Mouse (Mus musculus) kidney, adult 18-20 months (tissue): ENCODE results near the gene Igsf9.

Experiments
- DNase-seq: peaks from one replicate; pipeline ENCODE4 v3.0.0; 2021

The Igsf9 gene

DNA sequence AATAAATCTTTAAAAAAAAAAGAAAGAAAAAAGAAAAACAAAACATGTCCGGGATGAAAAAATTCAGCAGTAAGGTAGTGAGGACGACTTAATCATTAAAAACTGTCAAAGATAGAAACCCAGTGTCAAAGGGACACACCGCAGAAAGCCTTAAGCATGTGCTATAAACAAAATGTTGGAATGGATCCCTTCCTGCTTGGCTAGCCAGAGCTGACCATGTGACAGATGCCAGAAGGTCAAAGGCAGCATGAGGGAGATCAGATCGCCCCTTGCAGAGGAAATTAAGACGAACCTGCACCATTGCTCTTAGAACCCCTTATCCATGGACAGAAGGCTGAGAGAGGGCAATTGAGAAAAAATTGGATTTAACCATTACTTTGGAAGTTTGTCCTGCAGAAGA, 12.2 kb upstream of the Igsf9 start:
- peak; percentile 35 for DNase-seq

DNA sequence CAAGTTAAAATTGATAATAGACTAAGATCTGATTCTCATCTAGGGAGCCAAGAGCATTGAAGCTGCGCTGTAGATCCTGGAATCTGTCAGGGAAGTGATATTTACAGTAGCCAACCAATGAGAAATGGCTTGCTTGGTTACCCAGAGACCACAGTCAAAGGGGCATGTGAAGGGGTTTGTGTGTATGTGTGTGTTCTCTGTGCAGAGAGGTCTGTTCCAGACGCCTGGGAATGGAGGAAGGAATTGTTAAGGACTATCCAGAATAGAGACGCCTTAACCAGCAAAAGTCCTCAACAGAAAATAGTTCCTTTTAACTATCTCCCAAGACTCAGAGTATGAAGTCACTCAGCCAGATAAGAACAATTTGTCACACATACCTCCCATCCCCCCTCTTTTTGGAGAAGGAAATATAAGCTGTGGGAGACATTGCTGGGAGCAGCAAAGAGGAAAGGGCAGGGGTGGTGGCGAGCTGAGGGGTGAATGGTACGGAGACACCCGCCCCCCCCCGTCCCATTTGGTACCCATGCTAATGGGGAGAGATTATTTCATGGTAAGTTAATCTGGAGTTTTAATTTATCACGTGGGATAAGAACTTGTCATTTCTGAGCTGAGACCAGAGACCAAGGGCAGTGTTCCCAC, 11.7 kb upstream of the Igsf9 start:
- no peak for DNase-seq

DNA sequence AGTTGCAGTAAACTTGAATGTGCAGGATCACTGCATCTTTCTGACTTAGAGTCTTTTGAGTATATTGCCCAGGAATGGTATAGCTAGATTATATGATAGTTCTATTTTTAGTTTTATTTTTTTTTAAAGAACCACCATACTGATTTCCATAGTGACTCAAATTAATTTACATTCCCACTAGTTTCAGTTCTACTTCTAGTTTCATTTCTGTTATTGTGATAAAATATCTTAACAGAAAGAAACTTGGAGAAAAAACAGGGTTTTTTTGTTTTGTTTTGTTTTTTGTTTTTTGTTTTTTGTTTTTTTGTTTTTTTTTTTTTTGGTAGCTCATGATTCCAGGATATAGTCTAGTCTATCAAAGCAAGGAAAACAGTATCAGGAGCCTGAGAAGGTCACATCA, 8.7 kb upstream of the Igsf9 start:
- no peak for DNase-seq

DNA sequence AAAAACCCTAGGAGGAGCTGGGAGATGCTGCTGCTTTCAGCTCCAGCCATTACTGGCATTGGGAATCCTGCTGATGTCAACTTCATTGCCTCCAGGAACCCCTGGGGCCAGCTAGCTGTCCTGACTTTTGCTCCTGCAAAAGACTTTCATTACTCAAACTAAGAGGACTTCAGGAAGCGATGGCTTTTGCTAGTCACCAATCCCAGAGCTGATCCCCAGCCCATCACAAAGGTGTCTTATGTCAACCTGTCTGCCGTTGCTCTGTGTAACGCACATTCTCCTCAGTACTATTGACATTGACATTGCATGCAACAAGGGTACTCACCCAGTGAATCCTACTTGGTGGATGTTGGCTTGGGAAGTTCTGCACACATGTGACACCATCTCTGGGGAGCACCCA, 7.4 kb upstream of the Igsf9 start:
- DNase-seq, result no peak

DNA sequence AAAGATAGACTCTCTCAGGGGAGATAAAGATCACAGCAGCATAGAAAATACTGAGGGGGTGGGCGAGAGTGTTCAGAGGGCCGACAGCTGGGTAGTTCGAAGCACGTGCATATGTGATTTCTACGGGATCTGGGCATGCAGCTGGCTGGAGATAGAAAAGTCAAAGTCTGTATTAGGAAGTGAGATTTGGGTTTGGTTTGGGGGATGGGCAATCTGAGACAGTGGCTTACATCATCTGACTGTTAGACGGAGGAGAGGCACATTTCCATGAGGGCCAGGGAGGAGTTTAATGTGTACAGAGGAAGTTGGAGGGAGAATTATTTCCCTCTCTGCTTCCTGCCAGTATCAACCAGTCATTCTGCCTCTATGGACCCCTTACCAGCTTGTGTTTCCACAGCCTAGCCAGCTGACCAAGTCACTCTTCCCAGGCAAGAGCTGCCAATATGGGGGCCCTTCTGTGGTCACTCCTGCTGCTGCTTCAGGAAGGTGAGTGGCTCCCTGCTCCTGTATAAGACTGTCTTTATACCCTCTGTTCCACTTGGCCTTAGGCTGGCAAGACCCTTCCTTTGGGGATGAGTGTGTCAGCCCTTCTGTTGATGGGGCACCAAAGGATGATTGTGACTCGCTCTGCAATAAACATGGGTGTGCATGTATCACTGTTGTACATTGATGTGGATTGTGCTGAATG, 6.4 kb upstream of the Igsf9 start, which contains the start of gene Slamf9:
TSS of gene Slamf9 (plus strand) at position 305 of the 688 bp plus-strand sequence.
- no peak for DNase-seq

DNA sequence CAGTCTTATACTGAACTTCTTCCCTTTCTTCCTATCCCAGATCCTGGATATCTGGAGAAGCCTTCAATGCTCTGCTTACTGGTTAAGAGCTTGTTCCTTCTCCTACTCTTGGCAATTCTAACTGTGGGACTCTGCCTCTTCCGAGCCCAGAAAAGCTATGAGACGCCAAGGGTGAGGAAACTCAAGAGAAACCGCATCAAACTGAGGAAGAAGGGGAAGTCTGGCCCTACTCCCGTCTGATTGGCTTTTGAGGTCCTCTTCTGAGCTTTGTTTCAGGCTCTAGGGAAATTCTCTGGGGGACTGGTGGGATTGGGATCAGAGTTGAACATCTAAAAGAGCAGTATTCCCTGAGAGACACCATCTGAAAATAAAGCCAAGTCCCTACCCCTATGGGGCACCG, 3.6 kb upstream of the Igsf9 start:
- DNase-seq, result no peak

DNA sequence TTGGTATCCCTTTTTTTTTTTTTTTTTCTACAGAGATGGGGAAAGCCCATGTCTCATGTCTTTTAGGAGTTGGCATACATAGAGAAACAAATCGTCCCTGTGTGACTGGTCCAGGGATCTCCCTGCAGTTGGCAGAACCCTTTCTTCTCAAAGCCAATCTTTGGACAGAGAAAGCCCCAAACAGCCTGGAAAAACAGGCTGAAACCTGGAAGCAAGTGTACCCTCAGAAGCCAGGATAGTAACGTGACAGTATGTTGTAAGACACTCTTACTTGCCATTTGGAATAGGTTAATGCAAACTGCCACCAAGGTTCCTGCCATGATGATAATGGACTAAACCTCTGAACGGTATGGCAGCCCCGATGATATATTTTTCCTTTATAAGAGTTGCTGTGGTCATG, 1.2 kb upstream of the Igsf9 start:
- DNase-seq, result no peak

DNA sequence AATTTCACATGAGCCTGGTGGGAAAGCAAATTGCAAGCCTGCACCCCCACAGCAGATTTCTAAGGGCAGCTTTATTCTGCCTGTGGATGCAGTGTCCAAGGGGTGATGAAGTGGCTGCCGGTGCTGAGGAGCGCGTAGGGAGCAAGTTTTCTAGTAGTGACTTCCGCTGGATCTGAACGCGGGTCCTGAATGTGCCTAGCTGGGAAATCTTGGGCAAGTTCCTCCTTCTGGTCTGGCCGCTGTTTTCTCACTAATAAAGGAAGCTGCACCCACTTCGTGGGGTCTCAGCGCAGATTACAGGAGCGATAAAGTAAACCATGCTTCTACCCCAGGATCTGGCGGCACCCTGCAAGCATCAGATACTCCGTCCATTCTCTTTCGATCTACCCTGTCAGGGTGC, 477 bp upstream of the Igsf9 start:
- no peak for DNase-seq

DNA sequence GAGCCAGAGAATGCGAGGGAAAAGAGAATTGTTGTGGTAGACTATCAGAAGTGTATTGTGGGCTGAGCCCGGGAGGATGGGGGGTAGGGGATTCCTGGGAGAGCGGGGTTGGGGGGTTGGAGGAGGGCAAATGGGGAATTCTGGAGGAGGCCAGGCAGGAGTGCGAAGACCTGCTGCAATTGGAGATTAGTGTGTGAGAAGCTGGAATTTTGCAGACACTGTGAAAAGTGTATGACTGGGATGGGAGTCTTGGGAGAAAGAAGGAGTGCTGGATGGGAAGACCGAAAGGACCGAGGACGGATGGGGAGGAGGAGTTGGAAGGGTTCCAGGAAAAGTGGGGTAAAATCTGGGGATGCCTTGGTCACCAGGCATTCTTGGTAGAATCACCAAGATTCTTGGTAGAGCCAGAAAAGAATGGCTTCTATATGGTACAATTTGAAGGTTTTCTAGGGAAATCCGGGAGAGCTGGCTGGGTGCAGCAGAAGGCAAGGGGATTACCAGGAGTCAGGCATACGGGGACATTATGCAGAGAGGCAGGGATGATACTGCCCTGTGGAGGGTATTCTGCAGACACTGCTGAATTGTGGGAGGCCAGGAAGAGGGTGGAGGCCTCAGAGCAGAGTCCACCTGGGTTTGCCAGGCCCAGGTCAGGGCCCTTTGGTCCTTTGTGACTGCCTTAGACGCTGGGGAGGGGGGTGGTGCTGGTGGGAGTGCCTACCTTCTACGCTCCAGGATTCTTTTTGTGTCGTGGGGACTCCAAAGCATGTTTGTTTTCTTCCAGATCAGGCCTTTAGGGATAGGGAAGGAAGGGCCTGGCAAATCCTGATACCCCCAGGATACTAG, 1.2 kb downstream of the Igsf9 start:
- peak; percentile 47 for DNase-seq

DNA sequence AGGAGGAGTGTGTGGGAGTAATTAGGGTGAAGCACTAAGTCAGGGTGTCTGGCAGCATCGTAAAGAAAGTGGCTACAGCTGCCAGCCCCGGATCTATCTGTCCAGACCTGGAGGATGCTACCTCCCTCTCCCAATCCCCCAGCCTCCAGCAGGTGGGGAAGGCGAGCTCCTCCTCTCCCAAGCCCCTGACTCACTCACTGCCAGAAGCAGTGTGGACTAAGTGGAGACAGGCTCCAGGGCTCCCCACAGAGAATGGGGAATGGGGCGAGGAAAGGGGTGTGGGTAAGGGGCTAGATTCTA, 1.7 kb downstream of the Igsf9 start:
- no peak for DNase-seq

DNA sequence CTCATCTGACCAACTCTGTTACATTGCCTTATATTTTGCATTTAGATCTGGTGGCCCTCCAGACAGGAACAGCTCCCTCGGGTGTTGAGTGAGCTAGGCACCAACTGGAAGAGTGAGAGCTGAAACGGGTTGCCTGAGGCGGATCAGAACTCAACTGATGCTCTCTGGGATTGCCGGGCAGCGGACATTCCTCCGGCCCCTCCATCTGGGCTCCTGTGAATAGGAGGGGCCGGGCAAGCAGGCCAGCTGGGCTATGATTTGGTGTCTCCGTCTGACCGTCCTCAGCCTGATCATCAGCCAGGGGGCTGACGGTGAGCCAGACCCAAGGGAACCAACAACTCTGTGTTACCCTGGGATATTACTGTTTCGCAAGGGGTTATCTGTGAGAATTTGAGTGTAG, 2.6 kb downstream of the Igsf9 start:
- DNase-seq, result no peak

DNA sequence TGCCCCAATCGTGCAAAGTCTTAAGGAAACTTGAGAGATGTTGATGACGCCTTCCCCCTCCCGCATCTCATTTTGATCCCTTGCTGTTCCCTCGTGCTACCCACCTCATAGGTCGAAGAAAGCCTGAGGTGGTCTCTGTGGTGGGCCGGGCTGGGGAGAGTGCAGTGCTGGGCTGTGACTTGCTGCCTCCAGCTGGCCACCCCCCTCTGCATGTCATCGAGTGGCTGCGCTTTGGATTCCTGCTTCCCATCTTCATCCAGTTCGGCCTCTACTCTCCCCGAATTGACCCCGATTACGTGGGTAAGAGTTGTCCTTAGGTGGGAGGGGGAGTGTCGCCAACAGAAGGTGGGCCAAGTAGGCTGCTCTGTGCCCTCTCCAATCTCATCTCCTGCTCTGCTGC, 3.1 kb downstream of the Igsf9 start:
- no peak for DNase-seq

DNA sequence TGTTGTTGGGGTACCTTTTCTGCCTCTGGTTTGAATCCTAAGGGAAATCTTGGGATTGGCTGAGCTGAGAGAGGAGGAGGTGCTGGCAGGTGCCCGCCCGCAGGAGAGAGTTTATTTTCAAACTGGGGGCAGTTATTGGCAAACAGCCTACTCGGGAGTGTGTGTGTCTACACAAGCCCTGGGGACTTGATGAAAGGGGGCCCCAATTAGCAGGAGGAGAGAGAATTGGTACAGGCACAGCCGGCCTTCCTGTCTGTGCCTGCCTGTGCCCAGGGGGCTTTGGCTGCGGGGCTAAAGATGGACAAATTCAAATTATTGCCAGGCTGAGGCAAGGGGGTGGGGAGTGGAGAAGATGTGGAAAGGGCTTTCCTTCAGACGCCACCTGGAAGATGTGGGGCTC, 4.2 kb downstream of the Igsf9 start:
- DNase-seq, result no peak

DNA sequence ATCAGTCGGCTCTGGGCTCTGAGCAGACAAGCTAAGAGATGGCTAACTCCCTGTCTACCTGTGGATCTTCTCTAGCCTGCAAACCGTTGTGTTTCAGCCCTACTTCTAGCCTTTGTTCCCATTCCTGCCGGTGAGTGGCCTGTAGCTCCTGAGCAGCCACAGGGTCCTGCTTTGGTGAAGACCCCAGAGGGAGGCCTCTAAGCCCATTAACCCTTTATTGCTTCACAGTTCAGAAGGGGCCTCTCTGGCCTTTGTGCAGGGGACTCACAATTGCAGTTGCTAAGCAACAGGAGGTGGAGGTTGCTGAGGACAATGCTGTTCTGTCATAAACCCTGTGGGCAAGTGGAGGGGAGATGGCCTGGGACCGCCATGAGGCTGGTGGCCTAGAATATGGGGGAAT, 4.6 kb downstream of the Igsf9 start:
- no peak for DNase-seq

DNA sequence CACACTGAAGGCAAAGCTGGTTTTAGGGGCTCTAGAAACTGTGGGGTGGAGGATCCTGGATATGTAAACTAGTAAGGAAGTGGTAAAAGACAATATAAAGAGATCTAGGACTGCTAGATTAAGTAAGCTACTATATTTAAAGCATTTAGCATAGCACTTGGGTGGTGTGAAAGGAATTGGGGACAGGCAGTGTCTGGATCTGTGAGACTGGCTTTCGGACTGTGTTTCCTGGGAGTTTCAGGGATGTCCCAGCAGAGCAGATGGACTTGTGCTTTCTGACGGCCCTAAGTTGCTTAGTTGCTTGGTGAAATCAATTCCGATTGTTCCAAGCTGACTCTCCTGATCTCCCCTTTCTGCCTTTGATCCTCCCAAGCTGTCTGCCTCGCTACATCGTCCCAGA, 5.1 kb downstream of the Igsf9 start:
- no peak for DNase-seq

DNA sequence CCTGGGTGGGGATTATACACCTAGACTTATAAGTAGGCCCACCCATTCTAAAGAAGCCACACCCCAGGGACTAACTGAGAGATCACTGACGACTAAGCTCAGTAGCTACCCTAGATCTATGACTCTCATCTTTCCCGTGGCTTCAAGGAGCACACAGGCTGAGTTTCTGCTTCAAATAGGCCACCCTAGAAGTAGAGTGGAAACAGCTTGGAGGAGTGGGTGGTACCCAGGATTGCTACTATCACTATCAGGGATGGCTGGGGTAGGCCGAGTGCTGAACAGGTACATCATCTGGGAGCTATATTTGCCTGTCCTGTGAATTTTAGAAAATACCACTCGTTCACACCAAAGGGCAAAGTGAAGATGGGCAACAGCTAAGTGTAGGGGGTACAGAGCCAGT, 6.3 kb downstream of the Igsf9 start:
- DNase-seq, result no peak

DNA sequence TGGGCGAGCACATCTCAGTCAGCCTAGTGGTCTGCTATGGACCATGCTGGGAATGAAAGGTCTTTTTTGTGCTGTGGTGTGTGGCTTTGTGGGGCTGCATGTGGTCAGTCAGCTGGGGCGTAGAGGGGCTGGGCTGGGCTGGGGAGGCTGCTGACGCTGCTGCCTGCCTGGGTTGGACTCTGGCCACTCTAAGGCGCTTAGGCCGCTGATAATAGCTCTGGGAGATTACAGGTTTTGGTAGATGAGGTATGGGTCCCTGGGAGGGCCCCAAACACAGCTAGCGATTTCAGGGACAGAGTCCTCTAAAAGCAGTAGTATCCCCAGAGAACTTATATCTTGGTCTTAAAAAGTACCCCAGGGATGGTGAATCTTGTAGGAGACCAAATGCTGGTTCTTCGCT, 7.2 kb downstream of the Igsf9 start:
- DNase-seq, result no peak

DNA sequence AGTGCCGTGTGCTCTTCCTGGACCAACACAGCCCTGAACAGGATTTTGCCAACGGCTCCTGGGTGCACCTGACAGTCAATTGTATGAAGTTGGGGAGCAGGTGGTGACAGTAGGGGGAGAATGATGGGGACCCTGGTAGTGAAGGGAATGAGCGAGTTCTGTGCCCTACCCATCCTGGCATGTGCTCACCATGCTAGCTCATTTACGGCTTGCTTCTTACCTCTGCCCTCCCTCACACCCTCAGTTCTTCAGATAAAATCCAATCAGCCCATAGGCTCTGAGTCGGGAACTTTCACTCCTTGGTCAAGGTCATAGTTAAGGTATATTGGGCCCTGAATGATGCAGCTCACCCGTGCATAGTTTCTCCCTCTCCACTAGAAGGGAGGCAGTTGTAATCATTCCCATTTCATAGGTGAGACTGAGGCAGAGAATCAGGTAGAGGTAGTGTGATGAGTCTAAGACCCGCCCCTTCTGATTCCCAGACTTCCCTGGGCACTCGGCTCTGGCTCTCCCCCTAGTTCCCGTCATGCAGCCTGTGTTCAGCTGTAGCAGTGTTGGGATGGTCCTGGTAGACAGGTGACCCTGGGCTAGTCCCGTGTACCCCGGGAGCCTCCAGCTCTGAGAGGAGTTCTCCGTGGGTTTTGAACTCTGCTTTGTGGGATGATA, 8.1 kb downstream of the Igsf9 start:
- DNase-seq, result no peak

DNA sequence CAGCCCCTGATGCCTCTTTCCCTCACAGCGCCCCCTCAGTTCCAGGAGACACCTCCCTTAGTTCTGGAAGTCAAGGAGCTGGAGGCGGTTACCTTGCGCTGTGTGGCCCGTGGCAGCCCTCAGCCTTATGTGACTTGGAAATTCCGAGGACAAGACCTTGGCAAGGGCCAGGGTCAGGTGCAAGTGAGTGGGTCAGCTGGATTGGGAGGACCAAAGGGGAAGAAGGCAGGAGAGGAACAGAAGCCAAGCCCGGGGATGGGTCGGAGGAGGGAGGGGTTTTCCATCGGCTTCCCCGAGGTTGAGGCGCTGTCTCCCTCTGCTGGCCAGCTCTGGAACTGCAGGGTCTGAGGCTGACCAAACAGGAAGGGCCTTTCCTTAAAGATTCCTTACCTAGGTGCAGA, 8.7 kb downstream of the Igsf9 start:
- DNase-seq, result peak; percentile 95

DNA sequence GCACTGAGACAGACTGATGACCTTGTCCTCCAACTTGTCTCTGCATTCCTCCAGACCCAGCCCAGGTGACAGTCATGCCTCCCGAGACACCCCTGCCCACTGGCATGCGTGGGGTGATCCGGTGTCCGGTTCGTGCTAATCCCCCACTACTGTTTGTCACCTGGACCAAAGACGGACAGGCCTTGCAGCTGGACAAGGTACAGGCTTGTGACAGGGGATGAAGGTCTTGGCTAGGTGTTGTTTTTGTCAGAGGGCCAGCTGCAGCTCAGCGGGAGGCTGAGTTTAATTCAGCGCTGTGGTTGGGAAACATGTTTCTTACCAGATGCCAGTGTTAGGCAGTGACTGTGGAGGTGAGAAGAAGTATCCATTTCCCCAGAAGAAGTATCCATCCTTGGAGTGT, 10.5 kb downstream of the Igsf9 start:
- no peak for DNase-seq

DNA sequence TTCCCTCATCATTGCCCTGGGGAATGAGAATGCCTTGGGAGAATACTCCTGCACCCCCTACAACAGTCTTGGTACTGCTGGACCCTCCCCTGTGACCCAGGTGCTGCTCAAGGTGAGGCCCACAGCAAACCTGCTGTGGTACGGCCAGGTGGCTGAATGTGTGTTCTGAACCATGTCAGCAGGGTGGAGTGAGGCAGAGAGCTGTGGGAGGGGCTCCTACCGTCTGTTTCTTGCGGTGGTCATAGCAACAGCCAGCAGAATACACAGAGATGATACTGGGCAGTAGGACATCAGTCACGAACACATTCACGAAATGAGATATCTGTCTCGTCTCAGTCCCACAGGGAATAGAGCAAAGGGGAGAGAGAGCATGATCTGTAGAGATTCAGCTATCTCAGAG, 11.9 kb downstream of the Igsf9 start:
- no peak for DNase-seq

DNA sequence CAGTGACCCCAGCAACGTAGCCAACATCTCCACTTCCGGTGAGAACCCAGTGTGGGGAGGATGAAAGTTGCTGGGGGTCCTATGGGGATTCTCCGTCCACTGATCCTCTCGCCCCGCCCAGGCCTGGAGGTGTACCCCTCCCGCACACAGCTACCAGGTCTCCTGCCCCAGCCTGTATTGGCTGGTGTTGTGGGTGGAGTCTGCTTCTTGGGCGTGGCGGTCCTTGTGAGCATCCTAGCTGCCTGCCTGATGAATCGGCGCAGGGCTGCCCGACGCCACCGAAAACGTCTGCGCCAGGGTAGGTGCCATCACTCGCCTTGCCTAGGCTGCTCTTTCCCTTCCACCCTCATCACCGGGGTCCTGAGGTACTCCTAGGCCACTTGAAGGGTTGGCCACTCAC, 14.4 kb downstream of the Igsf9 start:
- DNase-seq, result no peak

DNA sequence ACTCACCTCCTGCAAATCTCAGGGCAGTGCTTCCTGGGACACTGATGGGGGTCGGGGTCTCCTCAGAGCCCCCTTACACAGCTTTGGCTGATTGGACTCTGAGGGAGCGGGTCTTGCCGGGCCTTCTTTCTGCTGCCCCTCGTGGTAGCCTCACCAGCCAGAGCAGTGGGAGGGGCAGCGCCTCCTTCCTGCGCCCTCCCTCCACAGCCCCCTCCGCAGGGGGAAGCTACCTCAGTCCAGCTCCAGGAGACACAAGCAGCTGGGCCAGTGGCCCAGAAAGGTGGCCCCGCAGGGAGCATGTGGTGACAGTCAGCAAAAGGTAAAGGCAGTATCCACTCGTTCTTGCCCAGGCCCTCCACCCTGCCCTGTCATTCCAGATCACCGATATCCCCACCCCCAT, 15.8 kb downstream of the Igsf9 start:
- DNase-seq, result no peak
